Mouse (Mus musculus): ENCODE measurements around the gene Gjb1.
A peak's percentile ranks its signal among the peaks of the same experiment; 100 is the strongest.

Gjb1 gene

DNA sequence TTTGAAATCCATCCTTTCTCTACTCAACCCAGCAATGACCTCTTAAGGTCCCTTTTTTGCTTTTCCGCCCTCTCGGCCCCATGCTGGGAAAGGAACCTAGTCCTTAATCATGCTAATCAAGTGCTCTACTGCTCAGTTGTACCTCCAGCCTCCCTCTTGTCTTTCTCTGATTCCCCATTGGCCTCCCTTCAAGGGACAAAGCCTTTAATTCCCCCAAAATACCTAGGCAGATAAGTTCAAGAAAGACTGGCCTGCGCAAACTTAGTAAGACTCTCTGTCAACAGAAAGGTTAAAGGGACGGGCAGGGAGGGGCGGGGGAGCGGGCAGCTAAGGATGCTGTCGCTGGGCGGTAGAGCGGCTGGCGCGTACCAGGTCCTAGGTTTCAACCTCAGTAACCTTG lies 20.3 kb downstream of the Gjb1 start:
- no peak for DNase-seq (ENCODE audit: low spot score)

DNA sequence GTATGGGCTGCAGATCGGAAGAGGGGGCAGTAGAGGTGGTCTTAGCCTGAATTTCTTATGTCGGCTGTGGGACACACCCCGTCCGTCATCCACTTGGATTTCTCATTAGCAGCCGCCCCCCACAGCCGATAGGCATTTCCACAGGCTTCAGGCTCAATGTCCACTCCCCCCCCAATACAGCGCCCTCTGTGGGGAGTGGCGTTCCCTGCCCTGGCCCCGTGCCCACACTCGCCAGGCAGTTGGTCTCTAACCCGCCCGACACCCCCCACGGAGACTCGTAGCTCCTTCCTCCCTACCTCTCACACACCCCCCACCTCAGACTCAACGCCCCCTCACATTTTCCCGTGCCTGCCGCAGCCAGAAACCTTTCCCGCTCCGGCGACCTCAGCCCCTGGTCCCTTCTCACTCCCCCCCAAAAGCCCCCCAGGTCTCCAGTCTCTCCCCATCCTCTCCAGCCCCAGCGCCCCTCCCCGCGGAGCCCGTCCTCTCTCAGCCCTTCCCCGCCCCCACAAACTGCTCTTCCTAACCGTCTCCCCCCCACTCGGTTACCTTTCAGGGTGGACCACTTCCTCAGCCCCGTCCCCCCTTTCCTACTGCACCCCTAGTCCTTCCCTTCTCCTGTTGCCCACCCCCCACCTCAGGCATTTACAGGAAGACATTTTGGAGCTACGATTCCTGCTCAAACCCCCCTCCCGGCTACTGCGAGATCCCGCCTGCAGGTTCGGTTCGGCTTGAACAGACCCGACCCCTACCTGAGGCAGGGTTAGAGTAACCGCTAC lies 43.0 kb downstream of the Gjb1 start:
- no peak for DNase-seq (ENCODE audit: low spot score)

DNA sequence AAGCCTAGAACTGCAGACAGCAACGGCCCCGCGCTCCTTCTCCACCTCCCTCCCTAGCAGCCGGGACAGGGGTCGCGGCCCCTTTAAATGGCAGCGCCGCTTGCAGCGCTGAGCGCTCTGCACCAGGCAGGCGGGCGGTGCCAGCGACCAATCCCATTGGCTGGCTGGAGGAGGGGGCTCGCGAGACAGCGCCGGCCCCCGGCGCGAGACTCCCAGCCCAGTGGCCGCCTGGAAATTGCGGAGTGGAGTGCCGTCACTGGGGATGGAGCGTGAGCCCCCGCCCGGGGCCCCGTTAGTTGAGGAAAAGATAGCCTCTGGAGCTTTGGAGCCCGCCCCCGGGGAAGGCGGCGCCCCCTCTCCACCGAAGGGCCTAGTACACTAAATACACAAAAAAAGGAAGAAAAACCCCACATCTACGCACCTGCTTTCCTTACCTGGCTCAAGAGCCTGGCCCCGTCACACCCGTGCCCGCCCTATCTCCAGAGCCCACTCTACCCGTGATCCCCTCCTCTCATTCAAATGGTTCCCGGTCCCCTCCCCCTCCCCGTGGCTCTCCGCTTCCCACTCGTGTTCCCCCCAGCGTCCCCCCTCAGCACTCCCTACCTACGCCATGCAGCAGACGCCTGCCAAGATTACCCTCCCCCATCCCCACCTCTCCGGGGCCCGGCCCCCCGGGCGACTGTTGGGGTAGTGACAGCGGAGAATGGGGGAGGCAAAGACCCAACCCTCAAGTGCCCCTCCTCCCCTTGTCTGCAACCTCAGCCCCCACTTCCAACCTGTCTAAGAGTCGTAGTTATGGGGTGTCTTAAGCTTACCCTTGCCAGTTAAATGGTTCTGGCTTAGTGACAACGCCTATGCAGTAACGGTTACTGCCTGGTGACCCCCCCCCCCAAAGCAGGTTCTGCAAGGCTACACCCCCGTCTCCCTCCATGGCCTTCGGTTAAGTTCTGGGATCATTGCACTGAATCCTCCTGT lies 43.8 kb downstream of the Gjb1 start:
- peak; percentile 68 for DNase-seq (ENCODE audit: low spot score)

DNA sequence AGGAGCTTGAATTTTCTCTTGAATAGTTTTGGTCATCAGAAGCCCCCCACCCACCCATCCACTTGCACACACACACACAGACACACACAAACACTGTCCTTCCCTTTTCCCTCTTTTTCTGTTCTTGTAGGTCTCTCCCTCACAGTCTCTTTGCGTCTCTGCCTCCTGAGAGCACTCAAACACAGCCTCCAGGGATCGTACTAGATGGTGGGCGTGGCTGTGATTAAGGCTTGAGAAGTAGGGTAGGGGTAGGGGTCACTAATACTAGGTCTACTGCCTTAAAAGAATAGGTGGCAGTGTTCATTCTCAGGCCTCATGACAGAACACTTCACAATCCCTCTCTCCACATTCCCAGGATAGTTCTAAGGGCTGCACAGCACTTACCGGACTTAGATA lies 44.5 kb downstream of the Gjb1 start, which contains the start of gene Zmym3:
Gene Zmym3 (minus strand): TSS at position 150 of the 396 bp plus-strand sequence.
- no peak for DNase-seq (ENCODE audit: low spot score)

DNA sequence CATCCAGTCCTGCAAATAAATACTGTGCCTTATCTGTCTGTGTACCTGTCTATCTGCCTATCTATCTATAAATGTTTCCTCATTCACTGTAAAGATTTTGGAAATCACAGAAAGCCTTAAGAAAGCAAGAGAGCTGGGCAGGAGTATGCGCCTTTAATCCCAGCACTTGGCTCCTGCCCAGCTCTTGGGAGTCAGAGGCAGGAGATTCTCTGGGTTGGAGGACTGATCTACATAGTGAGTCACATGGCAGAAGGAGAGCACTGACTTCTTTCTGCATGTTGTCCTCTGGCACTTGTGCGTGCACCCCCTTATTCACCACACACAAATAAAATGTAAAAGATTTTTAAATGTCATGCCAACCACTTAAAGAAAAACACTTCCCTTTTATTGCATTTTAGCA lies 47.3 kb downstream of the Gjb1 start:
- no peak for DNase-seq (ENCODE audit: low spot score)

DNA sequence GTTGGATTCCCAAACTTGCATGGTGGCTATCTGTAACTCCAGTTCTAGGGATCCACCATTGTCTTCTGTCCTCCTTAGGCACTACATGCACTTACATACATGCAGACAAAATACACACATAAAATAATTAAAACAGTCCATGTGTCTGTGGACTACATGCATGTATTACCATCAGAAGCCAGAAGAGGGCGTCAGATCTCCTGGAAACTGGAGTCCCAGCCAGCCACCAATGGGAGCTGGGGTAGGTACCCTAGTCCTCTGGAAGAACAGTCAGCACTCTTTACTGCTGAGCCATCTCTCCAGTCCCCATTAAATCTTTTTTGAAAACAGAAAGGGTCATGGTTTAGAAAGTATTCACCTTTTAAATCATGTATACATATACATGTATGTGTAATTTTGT lies 51.6 kb downstream of the Gjb1 start:
- peak; percentile 48 for DNase-seq (ENCODE audit: low spot score)

DNA sequence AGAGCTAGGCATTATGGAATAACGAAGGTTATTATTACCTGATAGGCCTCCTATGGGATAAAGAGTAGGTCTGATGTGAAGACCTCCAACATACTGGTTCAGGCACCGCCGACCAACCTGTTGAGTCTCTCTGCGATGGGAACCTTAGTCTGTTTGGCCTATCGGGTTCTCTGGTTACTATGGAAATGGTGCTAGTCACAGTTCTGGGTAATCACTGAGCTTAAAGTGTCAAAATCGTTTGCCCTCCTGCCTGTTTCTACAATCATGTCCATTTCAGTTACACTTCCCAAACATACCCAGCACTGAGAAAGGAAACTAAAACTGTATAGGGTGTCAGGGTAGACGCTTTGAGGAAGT lies 52.6 kb downstream of the Gjb1 start:
- peak; percentile 52 for DNase-seq (ENCODE audit: low spot score)

DNA sequence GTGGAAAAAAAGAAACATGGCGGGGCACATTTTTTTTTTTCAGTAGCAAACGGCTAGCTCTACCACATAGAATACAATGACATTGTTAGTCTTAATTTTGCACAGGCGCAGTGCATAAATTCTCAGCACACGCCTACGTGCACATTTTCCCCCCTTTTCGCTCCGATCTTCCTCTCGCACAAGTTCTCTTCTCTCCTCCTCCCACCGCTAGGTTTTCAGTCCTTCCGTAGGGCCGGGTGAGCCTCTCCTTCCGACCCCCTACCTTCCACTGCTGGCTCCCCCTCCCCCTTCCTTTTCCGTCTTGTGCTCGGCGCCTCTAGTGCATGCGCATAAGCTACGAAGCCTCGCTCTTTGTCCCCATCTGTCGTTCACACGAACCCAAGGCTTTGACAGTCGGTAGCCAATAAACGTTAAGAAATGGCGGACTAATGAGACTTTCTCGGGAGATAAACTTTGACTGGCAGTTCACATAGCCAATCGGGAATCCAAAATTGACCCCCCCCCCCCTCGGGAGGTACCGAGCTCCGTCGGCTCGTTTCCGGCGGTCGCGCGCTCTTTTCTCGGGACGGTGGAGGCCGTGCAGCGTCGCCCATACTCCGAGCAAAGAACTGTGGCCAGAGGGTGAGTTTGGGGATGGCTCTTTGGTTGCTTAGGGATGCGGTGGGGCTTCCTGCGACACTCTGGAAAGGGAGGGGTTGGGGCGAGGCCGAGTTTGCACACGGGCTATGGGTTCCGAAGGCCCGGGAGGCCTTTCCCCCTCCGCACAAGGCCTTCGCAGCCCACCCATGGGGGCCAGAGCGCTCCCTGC lies 53.2 kb downstream of the Gjb1 start, which contains the start of gene Nono:
Gene Nono (plus strand): TSS at position 177 of the 808 bp plus-strand sequence.
- peak; percentile 90 for DNase-seq (ENCODE audit: low spot score)

DNA sequence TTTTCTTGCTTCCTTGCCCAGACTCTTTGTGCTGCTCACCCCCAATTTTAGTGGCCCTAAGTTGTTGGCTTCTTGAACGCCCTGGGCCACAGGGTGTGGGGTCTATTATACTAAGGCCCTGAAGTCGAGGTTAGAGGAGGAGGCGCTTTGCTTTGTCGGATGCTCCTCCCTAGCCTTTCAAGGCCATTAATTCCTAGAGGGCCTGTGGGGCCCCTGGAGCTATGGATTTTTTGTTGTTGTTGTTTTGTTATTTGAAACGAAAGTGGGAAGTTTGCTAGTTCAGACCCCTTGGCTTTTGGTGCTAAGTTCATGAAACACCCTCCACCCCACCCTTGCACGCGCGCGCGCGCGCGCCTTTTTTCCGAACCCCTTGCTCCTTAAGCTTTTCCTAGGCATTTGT lies 53.8 kb downstream of the Gjb1 start:
- peak; percentile 29 for DNase-seq (ENCODE audit: low spot score)
